Mouse (Mus musculus) forebrain, embryonic 14.5 days (tissue): ENCODE results near the gene Stub1. TPM values are rescaled to one million over a fixed set of nuclear protein-coding genes. Genes with fewer than 3 reads are reported as not detected.
A peak's percentile ranks its signal among the peaks of the same experiment; 100 is the strongest.

Source experiments
- ATAC-seq: fragments of 200-750 bp; cut with Nextera tagmentation; 2 replicates; pipeline ENCODE4 v1.8.0; 2017; ENCODE audit warnings: mild to moderate bottlenecking, moderate library complexity
- DNase-seq: peaks from one replicate; pipeline ENCODE4 v3.0.0-alpha.2; 2015; ENCODE audit warnings: low spot score
- H3K27ac ChIP-seq: fragments of 300-500 bp; sonication (generic); 2 replicates; pipeline ENCODE4 v1.5.1; 2014; ENCODE audit warnings: low read depth, mild to moderate bottlenecking, control low read depth, low read length, moderate library complexity
- H3K27me3 ChIP-seq: fragments of 300-500 bp; sonication (generic); replicated peaks from 2 replicates; pipeline ENCODE4 v1.6.1; 2014; ENCODE audit warnings: low read length, control low read depth, mixed read lengths; ENCODE audit not compliant: control insufficient read depth, insufficient read depth
- H3K36me3 ChIP-seq: fragments of 300-500 bp; sonication (generic); 2 replicates; pipeline ENCODE4 v1.6.1; 2014; ENCODE audit warnings: low read length, control low read depth; ENCODE audit not compliant: control insufficient read depth, insufficient read depth
- H3K4me1 ChIP-seq: fragments of 300-500 bp; sonication (generic); 2 replicates; pipeline ENCODE4 v1.6.1; 2014; ENCODE audit warnings: antibody characterized with exemption, low read length, control low read depth; ENCODE audit not compliant: control insufficient read depth, insufficient read depth
- H3K4me2 ChIP-seq: fragments of 300-500 bp; sonication (generic); 2 replicates; pipeline ENCODE4 v1.6.1; 2014; ENCODE audit warnings: mild to moderate bottlenecking, control low read depth, low read length
- H3K4me3 ChIP-seq: fragments of 300-500 bp; sonication (generic); 2 replicates; pipeline ENCODE4 v1.5.1; 2014; ENCODE audit warnings: low read depth, low read length, control low read depth
- H3K9ac ChIP-seq: fragments of 300-500 bp; sonication (generic); 2 replicates; pipeline ENCODE4 v1.6.1; 2014; ENCODE audit warnings: mild to moderate bottlenecking, low read length, control low read depth, moderate library complexity
- H3K9me3 ChIP-seq: fragments of 300-500 bp; sonication (generic); replicated peaks from 2 replicates; pipeline ENCODE4 v1.6.1; 2016; ENCODE audit warnings: low read length, control low read depth, mixed read lengths; ENCODE audit not compliant: control insufficient read depth
- WGBS: fragments of 180-500 bp; shearing (Covaris S2); extraction: QIAGEN DNeasy Blood & Tissue Kit; methylation state at CpG from one replicate; pipeline ENCODE4 v1.1.7; 2014; 5-methylcytosine and 5-hydroxymethylcytosine counted together
- polyA plus RNA-seq: library from polyadenylated mRNA; unstranded; fragments of >200 nt; fragmentation: Nextera tagmentation; extraction: Ambion mirVana; gene quantifications from 2 replicates; pipeline ENCODE4 v1.2.1, GENCODE M21; 2014

Gene Stub1
- polyA plus RNA-seq, 1 experiment from 2014 or later: 315 TPM

GRCm38 (mm10) chr17:25863681-25864080 is 30.5 kb upstream of the Stub1 start:
- ATAC-seq (no peak), DNase-seq (no peak)
- Histone ChIP-seq H3K4me1 (peaks cover 17% of the 10 kb centered on the region), H3K27me3 (no peaks in the 10 kb centered on the region), H3K4me2 (no peak overlapping the region), H3K9ac (no peak overlapping the region), H3K9me3 (no peaks in the 10 kb centered on the region), H3K36me3 (no peaks in the 10 kb centered on the region), H3K27ac (no peak overlapping the region), H3K4me3 (no peak overlapping the region)
- 92% methylated on average over 6 of the region's 6 CpGs for WGBS

- no peak for DNase-seq
Measured at GRCm38 (mm10) chr17:25861704-25862612, 28.8 kb upstream of the Stub1 start.

GRCm38 (mm10) chr17:25860832-25861703 is 27.9 kb upstream of the Stub1 start, which contains the start of gene Wdr90:
Gene Wdr90, minus strand, starts transcription at chr17:25861501.
- peak; percentile 97 for DNase-seq
- no peaks in the 10 kb centered on the region for H3K27me3 ChIP-seq
- no peaks in the 10 kb centered on the region for H3K9me3 ChIP-seq
- H3K4me3 ChIP-seq: peak within 1 kb of the TSS; percentile 60
- no peaks in the 10 kb centered on the region for H3K36me3 ChIP-seq
- peak within 1 kb of the TSS; percentile 82 for H3K9ac ChIP-seq
- peak; percentile 97 for ATAC-seq
- peak within 1 kb of the TSS; percentile 84 for H3K4me2 ChIP-seq
- peak within 1 kb of the TSS; percentile 79 for H3K27ac ChIP-seq
- WGBS: 3% methylated on average over 64 of the region's 65 CpGs
- H3K4me1 ChIP-seq: peaks cover 11% of the 10 kb centered on the region

More at GRCm38 (mm10) chr17:25861704-25862612, 28.8 kb upstream of the Stub1 start:
- Histone ChIP-seq H3K9ac (peak overlapping the region; percentile 82), H3K36me3 (no peaks in the 10 kb centered on the region), H3K27me3 (no peaks in the 10 kb centered on the region), H3K4me2 (peak overlapping the region; percentile 84), H3K27ac (peak overlapping the region; percentile 79), H3K4me3 (peak overlapping the region; percentile 60), H3K4me1 (peaks cover 11% of the 10 kb centered on the region), H3K9me3 (no peaks in the 10 kb centered on the region)
- WGBS: 10% methylated on average over 6 of the region's 6 CpGs
- peak; percentile 19; the same call in 1 of the 2 replicates for ATAC-seq

GRCm38 (mm10) chr17:25860229-25860628 is 27.0 kb upstream of the Stub1 start:
- Histone ChIP-seq H3K9ac (peak overlapping the region; percentile 82), H3K27ac (no peak overlapping the region), H3K4me1 (peaks cover 11% of the 10 kb centered on the region), H3K36me3 (no peaks in the 10 kb centered on the region), H3K4me3 (no peak overlapping the region), H3K27me3 (no peaks in the 10 kb centered on the region), H3K9me3 (no peaks in the 10 kb centered on the region), H3K4me2 (peak overlapping the region; percentile 84)
- ATAC-seq (no peak), DNase-seq (no peak)
- WGBS: 91% methylated on average over 6 of the region's 6 CpGs

DNA sequence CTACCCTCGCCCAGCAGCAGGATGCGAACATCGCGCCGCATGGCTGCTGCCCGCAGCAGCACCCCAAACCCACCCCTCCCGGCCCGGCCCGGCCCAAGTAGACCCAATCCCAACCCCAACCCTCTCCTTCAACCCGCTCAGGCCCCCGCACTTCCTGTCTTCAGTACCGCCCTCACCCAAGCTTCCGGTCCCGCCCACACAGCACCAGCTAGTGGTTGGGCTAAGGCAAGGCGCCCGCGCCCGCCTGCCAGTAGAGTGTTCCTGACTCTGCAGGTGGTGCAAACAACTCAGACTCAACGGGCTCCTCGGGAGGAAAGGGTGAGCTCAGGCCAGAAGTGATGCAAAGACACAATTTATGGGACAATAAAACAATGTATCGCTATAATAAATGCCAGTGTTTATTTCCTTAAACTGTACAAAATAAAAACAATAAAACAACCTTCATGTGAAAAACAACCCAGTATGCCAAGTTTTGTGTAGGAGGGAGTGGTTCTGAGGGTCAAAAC is 11.2 kb upstream of the Stub1 start, which contains the start of gene Rhot2:
Rhot2 (minus strand) TSS at position 456 of the 506 bp plus-strand sequence.
- Histone ChIP-seq H3K27me3 (no peaks in the 10 kb centered on the region), H3K36me3 (peaks cover 59% of the 10 kb centered on the region), H3K9ac (peak within 1 kb of the TSS; percentile 86), H3K4me2 (peak within 1 kb of the TSS; percentile 81), H3K4me1 (peaks cover 6% of the 10 kb centered on the region), H3K4me3 (peak within 1 kb of the TSS; percentile 86), H3K27ac (peak within 1 kb of the TSS; percentile 72; the same call in 1 of the 2 replicates), H3K9me3 (no peaks in the 10 kb centered on the region)
- ATAC-seq: peak; percentile 98
- peak; percentile 96 for DNase-seq
- 1% methylated on average over 19 of the region's 21 CpGs for WGBS

- H3K27ac ChIP-seq: peak overlapping the region; percentile 72; the same call in 1 of the 2 replicates
- H3K4me1 ChIP-seq: peaks cover 6% of the 10 kb centered on the region
- peak; percentile 37 for ATAC-seq
- H3K4me3 ChIP-seq: peak overlapping the region; percentile 86
- H3K9ac ChIP-seq: peak overlapping the region; percentile 86
- peaks cover 61% of the 10 kb centered on the region for H3K36me3 ChIP-seq
- WGBS: 7% methylated on average over 28 of the region's 38 CpGs
- no peaks in the 10 kb centered on the region for H3K9me3 ChIP-seq
- DNase-seq: peak; percentile 24
- H3K4me2 ChIP-seq: peak overlapping the region; percentile 81
- H3K27me3 ChIP-seq: no peaks in the 10 kb centered on the region
Measured at GRCm38 (mm10) chr17:25843636-25844395, 10.6 kb upstream of the Stub1 start.

- H3K9ac ChIP-seq: peak overlapping the region; percentile 86; the same call in 1 of the 2 replicates
- 95% methylated on average over 4 of the region's 4 CpGs for WGBS
Measured at GRCm38 (mm10) chr17:25843122-25843521, 9.9 kb upstream of the Stub1 start.

GRCm38 (mm10) chr17:25842509-25842908 is 9.3 kb upstream of the Stub1 start:
- no peak overlapping the region for H3K27ac ChIP-seq
- peaks cover 13% of the 10 kb centered on the region for H3K4me1 ChIP-seq
- H3K9ac ChIP-seq: no peak overlapping the region
- H3K27me3 ChIP-seq: no peaks in the 10 kb centered on the region
- WGBS: 69% methylated on average over 3 of the region's 3 CpGs
- H3K9me3 ChIP-seq: no peaks in the 10 kb centered on the region
- DNase-seq (no peak), ATAC-seq (no peak)
- H3K4me2 ChIP-seq: no peak overlapping the region
- no peak overlapping the region for H3K4me3 ChIP-seq
- peaks cover 57% of the 10 kb centered on the region for H3K36me3 ChIP-seq

More at GRCm38 (mm10) chr17:25843122-25843521, 9.9 kb upstream of the Stub1 start:
- ATAC-seq: no peak
- peaks cover 7% of the 10 kb centered on the region for H3K4me1 ChIP-seq
- DNase-seq: no peak
- H3K36me3 ChIP-seq: peaks cover 61% of the 10 kb centered on the region
- no peak overlapping the region for H3K27ac ChIP-seq
- no peaks in the 10 kb centered on the region for H3K9me3 ChIP-seq
- peak overlapping the region; percentile 86 for H3K4me3 ChIP-seq
- peak overlapping the region; percentile 81 for H3K4me2 ChIP-seq
- H3K27me3 ChIP-seq: no peaks in the 10 kb centered on the region
